Mouse (Mus musculus): Measurements from ENCODE around the gene Olfr764-ps1.
"Not testable (repeated sequence)": the region's sequence is repeated elsewhere in the genome, so short reads cannot be mapped to it uniquely, and the experiment has no call there.

- not testable (repeated sequence) for TF ChIP-seq POLR2A (IDR thresholded peaks at IDR 0.05; ENCODE audit: control insufficient read depth, extremely low read depth, insufficient read depth, low read length, poor library complexity); CTCF (IDR thresholded peaks at IDR 0.05; ENCODE audit: borderline replicate concordance, control insufficient read depth, extremely low read depth, insufficient read depth, low read length, poor library complexity)
Observed at GRCm38 (mm10) chr10:129011511-129011910, 28.2 kb downstream of the Olfr764-ps1 start.
